Mouse (Mus musculus) kidney, postnatal 0 days (tissue): Measurements from ENCODE around the gene Ube2b. TPM values are rescaled to one million over a fixed set of nuclear protein-coding genes. Genes with fewer than 3 reads are reported as not detected.

Source experiments
- ATAC-seq: fragments of 200-750 bp; cut with Nextera tagmentation; replicated peaks from 2 replicates; pipeline ENCODE4 v1.8.0; 2017; ENCODE audit warnings: low read depth, moderate number of reproducible peaks, moderate TSS enrichment, moderate library complexity; ENCODE audit not compliant: low FRiP score
- DNase-seq: peaks from one replicate; pipeline ENCODE4 v3.0.0-alpha.2; 2016; ENCODE audit warnings: low spot score
- H3K27ac ChIP-seq: fragments of 300-500 bp; sonication (generic); 2 replicates; pipeline ENCODE4 v1.5.1; 2014; ENCODE audit warnings: mild to moderate bottlenecking
- H3K27me3 ChIP-seq: fragments of 300-500 bp; sonication (generic); 2 replicates; pipeline ENCODE4 v1.6.1; 2014; ENCODE audit warnings: low read length, mixed read lengths; ENCODE audit not compliant: insufficient read depth
- H3K36me3 ChIP-seq: fragments of 300-500 bp; sonication (generic); 2 replicates; pipeline ENCODE4 v1.6.1; 2014; ENCODE audit warnings: low read length, mixed read lengths; ENCODE audit not compliant: insufficient read depth
- H3K4me1 ChIP-seq: fragments of 300-500 bp; sonication (generic); replicated peaks from 2 replicates; pipeline ENCODE4 v1.6.1; 2014; ENCODE audit warnings: antibody characterized with exemption, low read length, mixed read lengths; ENCODE audit not compliant: insufficient read depth
- H3K4me2 ChIP-seq: fragments of 300-500 bp; sonication (generic); 2 replicates; pipeline ENCODE4 v1.6.1; 2014; ENCODE audit warnings: mild to moderate bottlenecking, low read length, moderate library complexity, mixed read lengths
- H3K4me3 ChIP-seq: fragments of 300-500 bp; sonication (generic); replicated peaks from 2 replicates; pipeline ENCODE4 v1.5.1; 2014; ENCODE audit warnings: low read depth, low read length
- H3K9ac ChIP-seq: fragments of 300-500 bp; sonication (generic); 2 replicates; pipeline ENCODE4 v1.6.1; 2014; ENCODE audit warnings: low read depth, low read length
- H3K9me3 ChIP-seq: fragments of 300-500 bp; sonication (generic); replicated peaks from 2 replicates; pipeline ENCODE4 v1.6.1; 2016; ENCODE audit warnings: low read length, inconsistent platforms, mixed read lengths
- CTCF ChIP-seq: IDR thresholded peaks from 2 replicates; pipeline ENCODE4 v1.5.1; 2016; ENCODE audit warnings: antibody characterized with exemption, low read depth, mild to moderate bottlenecking, moderate library complexity
- WGBS: fragments of 180-500 bp; shearing (Covaris S2); extraction: QIAGEN DNeasy Blood & Tissue Kit; methylation state at CpG from one replicate; pipeline ENCODE4 v1.1.7; 2014; 5-methylcytosine and 5-hydroxymethylcytosine counted together
- polyA plus RNA-seq: library from polyadenylated mRNA; unstranded; fragments of >200 nt; fragmentation: Nextera tagmentation; extraction: Ambion mirVana; gene quantifications from 2 replicates; pipeline ENCODE4 v1.2.1, GENCODE M21; 2015

The Ube2b gene
- polyA plus RNA-seq, 1 experiment from 2014 or later, result 255 TPM

DNA sequence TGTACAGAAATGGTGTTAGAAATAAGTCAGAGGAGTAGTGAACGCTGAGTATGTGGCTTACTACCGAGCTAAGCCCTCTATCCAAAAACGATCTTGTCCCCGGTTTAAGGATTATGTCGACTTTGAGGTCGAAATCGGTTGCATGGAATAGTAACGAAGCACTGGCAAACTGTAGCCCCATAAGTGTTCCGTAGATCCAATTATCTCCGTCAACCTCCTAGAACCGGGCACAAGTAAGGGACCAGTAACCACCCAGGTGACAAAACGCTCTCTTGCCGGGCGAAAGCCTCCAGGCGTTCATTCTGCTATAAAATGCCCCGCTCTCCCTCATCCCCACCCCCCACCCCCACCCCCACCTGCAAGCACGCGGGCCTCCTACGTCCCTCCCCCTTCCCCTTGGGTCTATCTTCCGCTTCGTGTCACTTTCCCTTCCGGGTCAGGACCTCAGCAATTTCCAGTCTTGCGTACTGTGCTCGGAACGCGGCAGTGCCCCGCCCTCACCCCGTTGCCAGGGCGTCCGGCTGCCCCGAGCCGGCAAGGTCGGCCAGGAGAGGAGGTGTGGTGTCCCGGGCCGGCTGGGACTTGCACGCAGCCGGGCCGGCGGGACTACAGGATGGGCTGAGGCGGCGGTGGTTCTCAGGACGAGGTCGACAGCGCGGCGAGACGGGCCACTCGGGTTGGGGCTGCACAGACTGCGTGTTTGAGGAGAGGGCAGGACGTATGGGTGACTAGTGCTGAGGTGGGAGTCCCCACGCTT lies 3.4 kb upstream of the Ube2b start, which contains the start of gene Cdkl3:
Cdkl3 (plus strand) TSS at position 450 of the 757 bp plus-strand sequence.
- Histone ChIP-seq H3K9me3 (no peaks in the 10 kb centered on the region), H3K4me1 (peaks cover 6% of the 10 kb centered on the region; the same call in 1 of the 2 replicates), H3K4me3 (peak within 1 kb of the TSS; percentile 61), H3K4me2 (peak within 1 kb of the TSS; percentile 79), H3K9ac (peak within 1 kb of the TSS; percentile 67), H3K27me3 (no peaks in the 10 kb centered on the region), H3K36me3 (no peaks in the 10 kb centered on the region), H3K27ac (peak within 1 kb of the TSS; percentile 95)
- ATAC-seq (peak; percentile 93), DNase-seq (peak; percentile 98)
- WGBS, result under 1% methylated on average over 51 of the region's 51 CpGs
- no peak for TF ChIP-seq CTCF

DNA sequence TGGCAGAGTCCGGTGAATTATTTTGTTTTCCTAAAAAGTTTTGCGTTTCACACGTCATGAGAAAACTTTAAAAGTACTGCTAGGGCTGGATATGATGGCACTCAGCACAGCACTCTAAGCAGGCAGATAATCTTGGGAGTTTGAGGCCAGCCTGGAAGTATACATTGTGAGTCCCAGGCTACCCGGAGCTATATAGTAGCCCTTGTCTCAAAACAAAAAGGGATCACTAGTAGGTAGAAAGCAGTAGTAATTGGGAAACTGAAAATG lies 2.9 kb upstream of the Ube2b start:
- Histone ChIP-seq H3K9ac (peak overlapping the region; percentile 67), H3K36me3 (no peaks in the 10 kb centered on the region), H3K4me1 (peaks cover 6% of the 10 kb centered on the region; the same call in 1 of the 2 replicates), H3K4me3 (peak overlapping the region; percentile 61), H3K27ac (peak overlapping the region; percentile 95), H3K9me3 (no peaks in the 10 kb centered on the region), H3K4me2 (peak overlapping the region; percentile 79), H3K27me3 (no peaks in the 10 kb centered on the region)
- DNase-seq (peak; percentile 39), ATAC-seq (no peak)
- 9% methylated on average over 4 of the region's 4 CpGs for WGBS
- TF ChIP-seq CTCF, result no peak

DNA sequence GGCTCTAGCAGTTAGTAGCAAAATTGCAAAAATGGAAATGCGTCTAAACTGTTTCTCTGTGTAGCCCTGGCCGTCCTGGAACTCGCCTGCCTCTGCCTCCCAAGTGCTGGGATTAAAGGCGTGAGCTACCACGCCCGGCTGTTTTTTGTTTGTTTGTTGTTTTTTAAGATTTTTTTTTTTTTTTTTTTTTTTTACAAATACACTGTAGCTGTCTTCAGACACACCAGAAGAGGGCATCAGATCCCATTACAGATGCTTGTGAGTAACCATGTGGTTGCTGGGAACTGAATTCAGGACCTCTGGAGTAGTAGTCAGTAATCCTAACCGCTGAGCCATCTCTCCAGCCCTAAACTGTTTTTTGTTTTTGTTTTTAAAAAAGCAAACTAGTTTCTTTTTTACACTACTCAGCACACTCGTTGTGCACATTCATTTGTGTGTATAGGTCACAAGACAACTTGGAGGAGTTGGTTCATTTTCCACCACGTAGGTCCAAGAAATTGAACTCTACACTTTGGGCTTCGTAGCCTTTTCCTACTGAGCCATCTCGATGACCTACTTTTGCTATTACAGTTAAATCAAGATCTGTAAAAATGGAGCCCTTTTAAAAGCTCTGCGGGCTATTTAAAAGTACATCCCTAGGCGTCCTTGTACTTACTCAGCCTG lies 2.4 kb upstream of the Ube2b start:
- peak overlapping the region; percentile 95 for H3K27ac ChIP-seq
- DNase-seq (no peak), ATAC-seq (no peak)
- peak overlapping the region; percentile 61 for H3K4me3 ChIP-seq
- no peaks in the 10 kb centered on the region for H3K9me3 ChIP-seq
- peak overlapping the region; percentile 79 for H3K4me2 ChIP-seq
- 71% methylated on average over 13 of the region's 13 CpGs for WGBS
- H3K4me1 ChIP-seq, result peaks cover 6% of the 10 kb centered on the region; the same call in 1 of the 2 replicates
- no peaks in the 10 kb centered on the region for H3K27me3 ChIP-seq
- H3K9ac ChIP-seq, result peak overlapping the region; percentile 67; the same call in 1 of the 2 replicates
- no peaks in the 10 kb centered on the region for H3K36me3 ChIP-seq
- TF ChIP-seq CTCF, result peak; percentile 8; the same call in 1 of the 2 replicates

DNA sequence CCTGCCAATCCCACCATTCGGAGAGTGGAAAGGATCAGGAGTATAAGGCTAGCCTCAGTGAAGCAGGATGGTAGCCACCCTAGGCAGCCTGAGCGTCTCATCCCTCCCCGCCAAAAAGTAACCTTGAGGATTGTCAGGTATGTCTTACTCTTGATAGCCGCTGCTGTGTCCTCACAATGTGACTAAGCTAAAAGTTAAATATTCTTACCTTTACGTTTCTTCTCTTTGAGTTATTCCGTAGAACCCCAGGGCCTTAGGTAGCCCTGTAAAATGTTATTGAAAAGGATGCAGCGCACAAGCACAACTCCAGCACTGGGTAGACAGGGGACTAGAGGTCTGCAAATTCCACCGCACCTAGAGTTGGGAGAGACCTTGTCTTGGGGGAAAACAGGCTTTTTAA lies 1.3 kb upstream of the Ube2b start:
- no peak overlapping the region for H3K9ac ChIP-seq
- no peak overlapping the region for H3K4me2 ChIP-seq
- peaks cover 9% of the 10 kb centered on the region; the same call in 1 of the 2 replicates for H3K36me3 ChIP-seq
- 93% methylated on average over 8 of the region's 8 CpGs for WGBS
- H3K27me3 ChIP-seq, result no peaks in the 10 kb centered on the region
- H3K4me1 ChIP-seq, result peaks cover 6% of the 10 kb centered on the region; the same call in 1 of the 2 replicates
- no peak for TF ChIP-seq CTCF
- ATAC-seq (no peak), DNase-seq (no peak)
- H3K27ac ChIP-seq, result no peak overlapping the region
- no peaks in the 10 kb centered on the region for H3K9me3 ChIP-seq
- H3K4me3 ChIP-seq, result no peak overlapping the region

DNA sequence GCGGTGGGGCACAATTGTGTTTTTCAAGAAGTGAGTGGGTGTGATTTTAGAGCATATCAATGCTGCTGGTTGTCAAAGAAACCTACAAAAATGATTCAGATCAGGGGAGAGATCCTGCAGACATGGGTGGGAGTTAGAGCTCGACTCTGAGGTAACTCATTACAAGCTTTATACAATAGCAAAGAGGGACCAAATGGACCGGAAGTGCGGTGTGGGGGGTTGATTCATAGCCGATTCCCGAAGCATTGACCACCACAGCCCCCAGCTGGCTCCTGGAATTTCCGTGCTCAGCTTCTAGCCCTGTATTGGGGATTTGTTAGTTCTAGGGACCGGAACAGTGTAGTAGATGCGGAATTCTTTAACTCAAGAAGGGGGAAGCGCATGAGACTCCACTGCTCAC lies 779 bp upstream of the Ube2b start:
- peaks cover 6% of the 10 kb centered on the region; the same call in 1 of the 2 replicates for H3K4me1 ChIP-seq
- TF ChIP-seq CTCF, result no peak
- no peak for DNase-seq
- peak overlapping the region; percentile 97 for H3K27ac ChIP-seq
- H3K9ac ChIP-seq, result no peak overlapping the region
- H3K27me3 ChIP-seq, result no peaks in the 10 kb centered on the region
- peak overlapping the region; percentile 40 for H3K4me2 ChIP-seq
- no peak for ATAC-seq
- no peak overlapping the region for H3K4me3 ChIP-seq
- H3K9me3 ChIP-seq, result no peaks in the 10 kb centered on the region
- peaks cover 13% of the 10 kb centered on the region; the same call in 1 of the 2 replicates for H3K36me3 ChIP-seq
- 63% methylated on average over 10 of the region's 10 CpGs for WGBS

DNA sequence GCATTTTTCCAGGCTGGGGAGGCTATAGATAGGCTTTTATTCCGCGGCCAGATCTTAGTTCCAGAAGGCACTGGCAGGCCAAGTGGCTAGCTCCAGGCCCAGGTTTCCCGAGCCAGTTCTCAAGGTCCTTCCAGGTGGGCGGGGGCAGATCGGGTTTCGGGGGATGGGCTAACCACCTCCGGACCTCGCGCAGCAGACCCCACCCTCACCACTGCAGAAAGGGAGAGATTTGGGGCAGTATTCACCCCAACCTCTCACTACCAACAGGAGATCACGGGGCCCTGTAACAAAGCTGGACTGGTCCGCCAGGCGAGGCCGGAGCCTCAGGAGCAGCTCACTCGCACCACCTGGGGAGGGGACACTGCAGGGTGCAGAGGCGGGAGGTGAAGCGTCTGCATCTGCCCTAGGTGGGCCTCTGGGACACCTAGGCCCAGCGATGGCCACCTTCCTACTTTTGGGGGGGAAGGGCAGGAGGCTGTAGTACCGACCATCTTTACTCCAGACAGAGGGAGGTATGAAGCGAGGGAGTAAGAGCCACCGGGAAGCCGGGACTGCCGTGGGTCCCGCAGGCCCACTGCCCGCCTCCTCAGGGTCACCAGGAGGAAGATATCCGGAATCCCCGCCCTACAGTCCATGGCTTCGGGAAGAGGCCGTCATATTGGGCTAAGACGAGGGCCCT lies 812 bp downstream of the Ube2b start:
- 0% methylated on average over 29 of the region's 29 CpGs for WGBS
- Histone ChIP-seq H3K27ac (peak overlapping the region; percentile 97), H3K4me3 (peak overlapping the region; percentile 95), H3K9me3 (no peaks in the 10 kb centered on the region), H3K9ac (peak overlapping the region; percentile 89), H3K4me1 (peaks cover 6% of the 10 kb centered on the region; the same call in 1 of the 2 replicates), H3K4me2 (peak overlapping the region; percentile 56), H3K36me3 (peaks cover 20% of the 10 kb centered on the region; the same call in 1 of the 2 replicates), H3K27me3 (no peaks in the 10 kb centered on the region)
- peak; percentile 77 for DNase-seq
- peak; percentile 26 for ATAC-seq
- TF ChIP-seq CTCF, result 0 out of 2 replicates have a peak, but pooled peaks have one; percentile 3
